Mouse (Mus musculus): ENCODE results near the gene Cog6. TPM values are rescaled to one million over a fixed set of nuclear protein-coding genes. Genes with fewer than 3 reads are reported as not detected.

Cog6 gene
- polyA plus RNA-seq, 1 experiment from 2014 or later: 52.0 TPM

GRCm38 (mm10) chr3:52962391-52962790, 54.6 kb downstream of the Cog6 start:
- H3K9ac ChIP-seq (ENCODE audit: low read depth, low read length): no peak overlapping the region
- no peak overlapping the region for H3K4me3 ChIP-seq (ENCODE audit: low read length)
- ATAC-seq (ENCODE audit: low FRiP score, low TSS enrichment): no peak
- no peak overlapping the region for H3K27ac ChIP-seq (ENCODE audit: low read depth, low read length)
- no peaks in the 10 kb centered on the region for H3K36me3 ChIP-seq (ENCODE audit: control insufficient read depth, insufficient read depth, low read length)
- H3K9me3 ChIP-seq (ENCODE audit: control insufficient read depth, low read length): no peaks in the 10 kb centered on the region; the same call in 1 of the 2 replicates
- no peaks in the 10 kb centered on the region for H3K27me3 ChIP-seq (ENCODE audit: control insufficient read depth, insufficient read depth, low read length)
- no peak overlapping the region for H3K4me2 ChIP-seq (replicated peaks; ENCODE audit: low read depth, low read length)
- H3K4me1 ChIP-seq (ENCODE audit: control insufficient read depth, insufficient read depth, low read length): no peaks in the 10 kb centered on the region
- WGBS: 94% methylated on average over 14 of the region's 14 CpGs

GRCm38 (mm10) chr3:52961661-52962060, 55.4 kb downstream of the Cog6 start:
- Histone ChIP-seq H3K4me2 (replicated peaks; ENCODE audit: low read depth, low read length) (no peak overlapping the region), H3K27me3 (ENCODE audit: control insufficient read depth, insufficient read depth, low read length) (no peaks in the 10 kb centered on the region), H3K9ac (ENCODE audit: low read depth, low read length) (no peak overlapping the region), H3K4me1 (ENCODE audit: control insufficient read depth, insufficient read depth, low read length) (no peaks in the 10 kb centered on the region), H3K9me3 (ENCODE audit: control insufficient read depth, low read length) (no peaks in the 10 kb centered on the region; the same call in 1 of the 2 replicates), H3K4me3 (ENCODE audit: low read length) (no peak overlapping the region), H3K36me3 (ENCODE audit: control insufficient read depth, insufficient read depth, low read length) (no peaks in the 10 kb centered on the region), H3K27ac (ENCODE audit: low read depth, low read length) (no peak overlapping the region)
- no peak for ATAC-seq (ENCODE audit: low FRiP score, low TSS enrichment)
- 82% methylated on average over 3 of the region's 3 CpGs for WGBS

- H3K9me3 ChIP-seq (ENCODE audit: control insufficient read depth, low read length): no peaks in the 10 kb centered on the region; the same call in 1 of the 2 replicates
- no peak overlapping the region for H3K4me3 ChIP-seq (ENCODE audit: low read length)
- no peak overlapping the region for H3K9ac ChIP-seq (ENCODE audit: low read depth, low read length)
- H3K4me1 ChIP-seq (ENCODE audit: control insufficient read depth, insufficient read depth, low read length): peaks cover under 1% of the 10 kb centered on the region; the same call in 1 of the 2 replicates
- no peak overlapping the region for H3K27ac ChIP-seq (ENCODE audit: low read depth, low read length)
- ATAC-seq (ENCODE audit: low FRiP score, low TSS enrichment): no peak
- WGBS: 98% methylated on average over 13 of the region's 13 CpGs
- no peak overlapping the region for H3K4me2 ChIP-seq (replicated peaks; ENCODE audit: low read depth, low read length)
- no peaks in the 10 kb centered on the region for H3K27me3 ChIP-seq (ENCODE audit: control insufficient read depth, insufficient read depth, low read length)
- H3K36me3 ChIP-seq (ENCODE audit: control insufficient read depth, insufficient read depth, low read length): no peaks in the 10 kb centered on the region
Measured at GRCm38 (mm10) chr3:52960951-52961350, 56.1 kb downstream of the Cog6 start.

- no peak overlapping the region for H3K27ac ChIP-seq (ENCODE audit: low read depth, low read length)
- no peak overlapping the region for H3K9ac ChIP-seq (ENCODE audit: low read depth, low read length)
- no peaks in the 10 kb centered on the region for H3K36me3 ChIP-seq (ENCODE audit: control insufficient read depth, insufficient read depth, low read length)
- H3K4me3 ChIP-seq (ENCODE audit: low read length): no peak overlapping the region
- peaks cover 16% of the 10 kb centered on the region; the same call in 1 of the 2 replicates for H3K4me1 ChIP-seq (ENCODE audit: control insufficient read depth, insufficient read depth, low read length)
- ATAC-seq (ENCODE audit: low FRiP score, low TSS enrichment): no peak
- H3K27me3 ChIP-seq (ENCODE audit: control insufficient read depth, insufficient read depth, low read length): no peaks in the 10 kb centered on the region
- WGBS: 60% methylated on average over 10 of the region's 10 CpGs
- H3K4me2 ChIP-seq (replicated peaks; ENCODE audit: low read depth, low read length): no peak overlapping the region
- no peaks in the 10 kb centered on the region; the same call in 1 of the 2 replicates for H3K9me3 ChIP-seq (ENCODE audit: control insufficient read depth, low read length)
Measured at GRCm38 (mm10) chr3:52958444-52959120, 58.5 kb downstream of the Cog6 start.

- Histone ChIP-seq H3K27me3 (ENCODE audit: control insufficient read depth, insufficient read depth, low read length) (no peaks in the 10 kb centered on the region), H3K9me3 (ENCODE audit: control insufficient read depth, low read length) (no peaks in the 10 kb centered on the region; the same call in 1 of the 2 replicates), H3K36me3 (ENCODE audit: control insufficient read depth, insufficient read depth, low read length) (no peaks in the 10 kb centered on the region), H3K4me3 (ENCODE audit: low read length) (no peak overlapping the region), H3K27ac (ENCODE audit: low read depth, low read length) (no peak overlapping the region), H3K4me2 (replicated peaks; ENCODE audit: low read depth, low read length) (no peak overlapping the region), H3K4me1 (ENCODE audit: control insufficient read depth, insufficient read depth, low read length) (peaks cover 16% of the 10 kb centered on the region; the same call in 1 of the 2 replicates), H3K9ac (ENCODE audit: low read depth, low read length) (no peak overlapping the region)
- WGBS: 89% methylated on average over 7 of the region's 7 CpGs
- no peak for ATAC-seq (ENCODE audit: low FRiP score, low TSS enrichment)
Measured at GRCm38 (mm10) chr3:52957861-52958260, 59.2 kb downstream of the Cog6 start.

GRCm38 (mm10) chr3:52956236-52956635, 60.8 kb downstream of the Cog6 start:
- WGBS: 73% methylated on average over 11 of the region's 11 CpGs
- Histone ChIP-seq H3K4me3 (ENCODE audit: low read length) (no peak overlapping the region), H3K4me2 (replicated peaks; ENCODE audit: low read depth, low read length) (no peak overlapping the region), H3K9ac (ENCODE audit: low read depth, low read length) (no peak overlapping the region), H3K27me3 (ENCODE audit: control insufficient read depth, insufficient read depth, low read length) (no peaks in the 10 kb centered on the region), H3K4me1 (ENCODE audit: control insufficient read depth, insufficient read depth, low read length) (peaks cover 16% of the 10 kb centered on the region; the same call in 1 of the 2 replicates), H3K36me3 (ENCODE audit: control insufficient read depth, insufficient read depth, low read length) (no peaks in the 10 kb centered on the region), H3K27ac (ENCODE audit: low read depth, low read length) (peak overlapping the region; percentile 84), H3K9me3 (ENCODE audit: control insufficient read depth, low read length) (no peaks in the 10 kb centered on the region; the same call in 1 of the 2 replicates)
- no peak for ATAC-seq (ENCODE audit: low FRiP score, low TSS enrichment)

- H3K9ac ChIP-seq (ENCODE audit: low read depth, low read length): no peak overlapping the region
- ATAC-seq (ENCODE audit: low FRiP score, low TSS enrichment): peak; percentile 90
- H3K4me3 ChIP-seq (ENCODE audit: low read length): no peak overlapping the region
- WGBS: 12% methylated on average over 10 of the region's 10 CpGs
- H3K27me3 ChIP-seq (ENCODE audit: control insufficient read depth, insufficient read depth, low read length): no peaks in the 10 kb centered on the region
- no peaks in the 10 kb centered on the region for H3K36me3 ChIP-seq (ENCODE audit: control insufficient read depth, insufficient read depth, low read length)
- H3K4me1 ChIP-seq (ENCODE audit: control insufficient read depth, insufficient read depth, low read length): peaks cover 16% of the 10 kb centered on the region; the same call in 1 of the 2 replicates
- no peaks in the 10 kb centered on the region; the same call in 1 of the 2 replicates for H3K9me3 ChIP-seq (ENCODE audit: control insufficient read depth, low read length)
- H3K27ac ChIP-seq (ENCODE audit: low read depth, low read length): peak overlapping the region; percentile 84
- H3K4me2 ChIP-seq (replicated peaks; ENCODE audit: low read depth, low read length): 0 out of 2 replicates have a peak overlapping the region, but pooled peaks have one; percentile 19
Measured at GRCm38 (mm10) chr3:52955481-52956019, 61.5 kb downstream of the Cog6 start.

GRCm38 (mm10) chr3:52954656-52955055, 62.4 kb downstream of the Cog6 start:
- ATAC-seq (ENCODE audit: low FRiP score, low TSS enrichment): peak; percentile 77; the same call in 1 of the 2 replicates
- no peak overlapping the region for H3K4me3 ChIP-seq (ENCODE audit: low read length)
- 36% methylated on average over 9 of the region's 9 CpGs for WGBS
- H3K36me3 ChIP-seq (ENCODE audit: control insufficient read depth, insufficient read depth, low read length): no peaks in the 10 kb centered on the region
- peaks cover 16% of the 10 kb centered on the region; the same call in 1 of the 2 replicates for H3K4me1 ChIP-seq (ENCODE audit: control insufficient read depth, insufficient read depth, low read length)
- H3K27ac ChIP-seq (ENCODE audit: low read depth, low read length): no peak overlapping the region; the same call in 1 of the 2 replicates
- H3K4me2 ChIP-seq (replicated peaks; ENCODE audit: low read depth, low read length): no peak overlapping the region
- no peaks in the 10 kb centered on the region for H3K9me3 ChIP-seq (ENCODE audit: control insufficient read depth, low read length)
- no peak overlapping the region for H3K9ac ChIP-seq (ENCODE audit: low read depth, low read length)
- no peaks in the 10 kb centered on the region for H3K27me3 ChIP-seq (ENCODE audit: control insufficient read depth, insufficient read depth, low read length)

- no peak overlapping the region for H3K27ac ChIP-seq (ENCODE audit: low read depth, low read length)
- no peak overlapping the region for H3K9ac ChIP-seq (ENCODE audit: low read depth, low read length)
- H3K36me3 ChIP-seq (ENCODE audit: control insufficient read depth, insufficient read depth, low read length): no peaks in the 10 kb centered on the region
- no peak for ATAC-seq (ENCODE audit: low FRiP score, low TSS enrichment)
- H3K4me3 ChIP-seq (ENCODE audit: low read length): no peak overlapping the region
- 92% methylated on average over 1 of the region's 1 CpGs for WGBS
- H3K4me1 ChIP-seq (ENCODE audit: control insufficient read depth, insufficient read depth, low read length): peaks cover 16% of the 10 kb centered on the region; the same call in 1 of the 2 replicates
- no peak overlapping the region for H3K4me2 ChIP-seq (replicated peaks; ENCODE audit: low read depth, low read length)
- no peaks in the 10 kb centered on the region for H3K27me3 ChIP-seq (ENCODE audit: control insufficient read depth, insufficient read depth, low read length)
- no peaks in the 10 kb centered on the region for H3K9me3 ChIP-seq (ENCODE audit: control insufficient read depth, low read length)
Measured at GRCm38 (mm10) chr3:52953831-52954230, 63.2 kb downstream of the Cog6 start.
